Mouse (Mus musculus): Measurements from ENCODE around the gene Selplg.
A peak's percentile ranks its signal among the peaks of the same experiment; 100 is the strongest.
"Not testable (repeated sequence)": the region's sequence is repeated elsewhere in the genome, so short reads cannot be mapped to it uniquely, and the experiment has no call there.

Gene Selplg

GRCm38 (mm10) chr5:113824228-113824627, 8.2 kb downstream of the Selplg start:
- no peak for DNase-seq (ENCODE audit: low spot score)

- DNase-seq (ENCODE audit: low spot score) = no peak
These were observed 13.9 kb downstream of the Selplg start for GRCm38 (mm10) chr5:113818572-113818971.

DNA sequence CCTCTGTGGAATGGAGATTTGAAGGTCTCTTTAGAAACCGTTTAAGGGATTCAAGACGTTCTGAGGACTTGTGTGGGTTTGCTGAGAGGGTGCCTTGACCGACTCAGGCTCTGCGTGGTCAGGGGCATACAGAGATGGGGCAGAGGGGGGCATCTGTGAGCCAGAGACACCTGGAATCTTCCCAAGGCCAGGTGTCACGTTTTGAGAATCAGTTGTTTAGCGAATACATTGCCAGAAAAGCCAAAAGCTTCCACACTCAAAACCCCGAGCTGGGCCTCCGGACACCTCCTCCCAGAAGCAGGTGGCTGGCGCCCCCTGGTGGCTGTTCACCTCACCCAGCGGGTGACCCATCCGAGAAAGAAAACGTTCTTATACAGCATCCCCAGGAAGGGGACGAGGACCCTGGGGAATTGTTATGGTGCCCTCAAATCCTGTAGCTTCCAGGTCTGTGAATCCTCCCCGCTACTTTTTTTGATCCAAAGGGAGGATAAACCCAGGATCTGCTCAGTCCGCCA, 16.7 kb downstream of the Selplg start:
- peak; percentile 89 for DNase-seq (ENCODE audit: low spot score)

- DNase-seq (ENCODE audit: low spot score) = no peak
These were observed 17.4 kb downstream of the Selplg start for GRCm38 (mm10) chr5:113815041-113815389.

DNA sequence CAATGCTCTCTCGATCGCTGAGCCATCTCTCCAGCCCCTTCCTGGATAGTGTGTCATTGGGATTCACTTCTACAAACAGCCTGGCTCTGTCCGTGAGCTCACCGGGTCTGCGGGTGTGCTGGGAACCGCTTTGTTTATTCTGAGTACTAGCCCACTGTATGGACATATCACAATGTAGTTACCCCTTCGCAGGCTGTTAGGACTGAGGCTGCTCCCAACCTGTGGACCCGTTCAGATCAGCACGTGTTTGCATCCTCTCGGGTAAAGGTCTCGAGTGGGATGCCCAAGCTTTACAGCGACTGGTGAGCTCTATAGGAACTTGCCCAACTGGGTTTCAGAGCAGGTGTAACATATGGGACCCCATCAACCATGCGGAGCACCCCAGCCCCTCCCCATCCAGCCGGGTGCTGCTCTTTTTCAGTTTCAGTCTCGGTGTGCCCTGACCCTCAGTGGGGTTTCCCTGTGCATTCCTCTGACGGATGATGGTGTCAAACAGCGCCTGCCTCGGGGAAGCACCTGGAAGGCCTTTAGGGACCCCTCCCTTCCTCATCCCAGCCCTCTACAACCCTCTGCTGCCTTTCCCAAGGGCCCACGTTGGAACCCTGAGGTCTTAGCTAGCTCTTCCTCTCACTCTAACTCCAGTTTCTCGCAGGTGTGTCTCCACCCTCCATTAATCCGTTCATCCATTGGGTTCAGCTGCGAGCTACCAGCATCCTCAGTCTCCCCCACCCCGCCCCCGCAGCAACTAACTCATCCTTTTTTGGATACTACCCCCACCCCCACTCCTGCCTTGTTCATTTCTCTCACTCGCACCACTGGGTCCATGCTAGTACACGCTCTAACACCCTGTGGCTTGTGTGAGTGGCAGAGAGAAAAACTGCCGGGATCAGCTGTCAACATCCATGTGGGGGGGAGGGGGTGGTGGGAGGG, 18.1 kb downstream of the Selplg start:
- no peak for DNase-seq (ENCODE audit: low spot score)

DNA sequence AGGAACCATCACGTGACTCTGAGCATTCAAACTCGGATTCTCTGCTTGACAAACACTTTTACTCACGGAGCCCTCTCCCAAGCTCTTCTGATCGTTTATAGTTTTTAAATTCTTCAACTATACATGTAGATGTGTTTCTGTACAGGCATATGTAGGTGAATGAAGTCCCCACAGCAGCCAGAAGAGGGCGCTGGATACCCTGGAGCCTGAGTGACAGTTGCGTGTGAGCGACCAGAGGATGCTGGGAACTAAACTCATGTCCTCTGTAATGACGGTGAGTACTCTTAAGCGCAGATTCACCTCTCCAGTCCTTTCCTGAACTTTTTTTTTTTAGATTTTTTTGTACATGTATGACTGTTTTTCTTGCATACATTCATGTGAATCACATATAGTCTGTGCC, 18.8 kb downstream of the Selplg start:
- DNase-seq (ENCODE audit: low spot score) = peak; percentile 44

- no peak for DNase-seq (ENCODE audit: low spot score)
These were observed 19.8 kb downstream of the Selplg start for GRCm38 (mm10) chr5:113812638-113813037.

GRCm38 (mm10) chr5:113811824-113812420, 20.5 kb downstream of the Selplg start:
- DNase-seq (ENCODE audit: low spot score) = not testable (repeated sequence)

DNA sequence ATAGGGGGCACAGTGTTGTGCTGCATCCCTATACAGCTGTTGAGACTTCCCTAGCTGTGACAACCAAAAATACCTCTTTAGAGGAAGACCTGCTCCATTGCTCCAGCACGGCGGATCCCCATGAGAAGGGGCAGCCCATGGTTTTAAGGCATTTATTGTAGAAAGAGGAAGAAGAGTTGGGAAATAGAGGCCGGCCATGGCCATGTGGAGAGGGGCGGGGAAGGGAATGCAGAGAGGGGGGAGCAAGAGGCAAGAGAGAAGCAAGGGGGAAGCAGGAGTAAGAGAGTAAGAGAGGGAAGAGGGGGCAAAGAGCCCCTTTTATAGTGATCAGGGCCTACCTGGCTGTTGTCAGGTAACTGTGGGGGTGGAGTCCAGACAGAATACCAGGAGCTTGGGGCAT, 22.3 kb downstream of the Selplg start:
- DNase-seq (ENCODE audit: low spot score) = no peak

- peak; percentile 68 for DNase-seq (ENCODE audit: low spot score)
These were observed 24.3 kb downstream of the Selplg start for GRCm38 (mm10) chr5:113808177-113808576.

DNA sequence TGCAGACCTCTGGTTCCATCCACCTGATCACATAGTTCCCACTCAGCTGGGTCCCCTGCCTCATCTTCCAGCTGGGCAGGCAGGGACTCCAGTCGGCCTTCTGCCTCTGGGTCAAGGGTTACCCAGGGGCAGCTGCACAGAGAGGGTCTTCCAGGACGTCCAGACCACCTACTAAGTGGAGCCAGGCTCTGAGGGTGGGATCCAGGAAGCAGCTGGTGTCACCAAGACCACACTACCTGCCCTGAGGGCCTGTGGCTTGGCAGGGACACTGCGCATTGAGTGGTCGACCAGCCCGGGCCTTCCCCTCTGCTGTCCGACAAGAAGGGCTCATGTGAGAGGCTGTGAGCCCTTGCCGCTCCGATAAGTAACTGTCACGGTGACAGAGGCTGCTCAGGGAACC, 24.7 kb downstream of the Selplg start:
- no peak for DNase-seq (ENCODE audit: low spot score)

DNA sequence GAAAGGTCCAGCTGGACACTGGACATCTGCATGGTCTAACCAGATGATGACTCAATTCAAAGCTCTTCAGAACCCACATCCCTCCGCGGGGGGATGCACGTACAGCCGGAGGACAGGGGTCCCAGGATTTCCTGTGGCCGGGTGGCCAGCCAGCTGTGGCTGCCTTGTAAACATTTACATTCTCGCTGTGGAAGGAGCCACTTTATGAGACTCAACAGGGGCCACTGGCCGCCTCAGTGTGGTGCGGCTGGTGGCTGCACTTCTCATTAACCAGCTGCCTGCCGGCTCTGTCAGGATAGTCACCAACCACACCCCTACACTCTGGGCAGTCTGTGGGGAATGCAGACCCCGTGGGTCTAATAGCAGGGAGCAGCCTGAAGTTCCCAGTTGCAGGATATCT, 26.0 kb downstream of the Selplg start:
- no peak for DNase-seq (ENCODE audit: low spot score)

- no peak for DNase-seq (ENCODE audit: low spot score)
These were observed 27.1 kb downstream of the Selplg start for GRCm38 (mm10) chr5:113805301-113805700.

- DNase-seq (ENCODE audit: low spot score) = no peak
These were observed 28.0 kb downstream of the Selplg start for GRCm38 (mm10) chr5:113804395-113804966.

GRCm38 (mm10) chr5:113800280-113800679, 32.2 kb downstream of the Selplg start, which contains the start of gene Tmem119:
Gene Tmem119 (minus strand): TSS chr5:113800516.
- peak; percentile 86 for DNase-seq (ENCODE audit: low spot score)

DNA sequence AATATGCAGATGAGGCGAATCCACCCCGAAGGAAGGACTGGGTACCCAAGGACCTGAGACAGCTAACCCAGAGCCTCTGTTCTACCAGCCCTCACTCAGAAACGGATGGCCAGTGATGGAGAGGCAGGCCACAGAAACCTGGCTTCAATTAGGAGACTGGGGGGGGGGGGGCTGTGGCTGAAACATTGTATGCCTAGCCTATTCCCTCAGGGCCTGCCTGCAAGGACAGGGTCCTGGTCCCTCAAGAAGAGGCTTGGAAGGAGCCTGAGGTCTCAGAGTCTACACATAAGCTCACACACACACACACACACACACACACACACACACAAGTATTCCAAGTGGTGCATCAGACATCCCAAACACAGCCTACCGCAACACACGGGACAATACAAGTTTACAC, 32.8 kb downstream of the Selplg start:
- DNase-seq (ENCODE audit: low spot score) = peak; percentile 40

DNA sequence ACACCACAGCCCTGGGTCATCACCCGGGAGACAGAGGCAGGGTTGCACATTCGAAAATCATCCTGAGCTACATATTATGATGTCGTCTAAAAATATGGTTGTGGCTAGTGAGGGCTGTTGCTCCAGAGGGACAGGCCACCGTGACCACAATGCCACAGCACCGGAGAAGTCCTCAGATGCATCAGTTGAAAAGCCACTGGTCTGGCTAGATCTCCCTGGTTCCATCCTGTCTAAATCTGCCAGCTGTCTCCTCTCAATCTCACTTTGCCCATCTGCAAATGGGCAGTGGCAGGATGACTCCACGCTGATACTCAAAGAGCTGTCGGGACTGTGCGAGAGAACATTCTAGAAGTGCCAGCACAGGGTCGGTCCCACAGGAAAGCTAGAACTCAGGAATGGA, 33.9 kb downstream of the Selplg start:
- no peak for DNase-seq (ENCODE audit: low spot score)

GRCm38 (mm10) chr5:113797149-113797882, 35.1 kb downstream of the Selplg start:
- DNase-seq (ENCODE audit: low spot score) = peak; percentile 42

GRCm38 (mm10) chr5:113796401-113797148, 35.9 kb downstream of the Selplg start:
- peak; percentile 87 for DNase-seq (ENCODE audit: low spot score)

DNA sequence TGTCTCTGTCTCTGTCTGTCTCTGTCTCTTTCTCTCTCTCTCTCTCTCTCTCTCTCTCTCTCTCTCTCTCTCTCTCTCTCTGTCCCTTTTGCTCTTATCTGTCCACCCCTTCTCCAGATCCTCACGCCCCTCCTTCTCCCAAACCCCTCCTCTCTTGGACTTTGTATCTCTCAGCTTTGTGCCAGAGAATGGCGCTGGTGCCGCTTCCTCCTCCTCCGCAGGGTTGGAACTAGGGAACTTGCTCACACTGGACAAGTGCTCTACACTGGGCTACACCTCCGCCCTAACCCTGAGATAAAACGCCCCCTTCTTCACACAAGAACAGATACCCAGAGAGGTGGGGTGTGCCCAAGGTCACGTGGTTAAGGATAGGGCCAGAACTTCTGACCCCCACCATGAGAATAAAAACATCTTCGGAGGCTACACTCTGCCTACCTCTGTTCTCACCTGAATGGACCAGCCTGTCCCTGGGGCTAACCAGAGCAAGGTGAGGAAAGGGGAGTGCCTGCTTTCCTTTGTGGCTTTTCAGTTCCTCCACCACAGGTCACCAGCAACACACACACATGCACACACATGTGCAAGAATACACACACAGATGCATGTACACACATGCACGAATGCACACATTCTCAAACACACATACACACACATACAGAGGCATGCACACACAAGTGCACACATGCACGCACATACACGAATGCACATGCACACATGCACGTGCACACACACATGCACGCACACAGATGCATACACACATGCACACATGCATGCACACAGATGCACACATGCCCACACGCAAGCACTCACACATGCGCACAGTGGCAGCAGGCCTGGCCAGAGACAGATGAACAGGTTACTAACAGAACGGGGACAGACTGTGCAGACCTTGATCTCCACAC, 41.0 kb downstream of the Selplg start:
- no peak for DNase-seq (ENCODE audit: low spot score)

All from embryo, embryonic 10.5 days (tissue).